Mouse (Mus musculus) megakaryocyte, embryonic 14.5 days (primary cell): ENCODE results near the gene Rrp1b.

Experiments
- FLI1 ChIP-seq: IDR thresholded peaks from 2 replicates; pipeline ENCODE4 v1.6.1; 2012; ENCODE audit warnings: low read length, inconsistent platforms, mixed read lengths
- GATA1 ChIP-seq: IDR thresholded peaks from 3 replicates; pipeline ENCODE4 v1.6.1; 2012; ENCODE audit warnings: mixed read lengths, low read length, inconsistent platforms, borderline replicate concordance

- no peak for TF ChIP-seq GATA1
- TF ChIP-seq FLI1 = no peak
Observed at GRCm38 (mm10) chr17:32050609-32051008, 14.7 kb downstream of the Rrp1b start.
